Mouse (Mus musculus): ENCODE results near the gene Angptl4.
A peak's percentile ranks its signal among the peaks of the same experiment; 100 is the strongest.

Angptl4 gene

DNA sequence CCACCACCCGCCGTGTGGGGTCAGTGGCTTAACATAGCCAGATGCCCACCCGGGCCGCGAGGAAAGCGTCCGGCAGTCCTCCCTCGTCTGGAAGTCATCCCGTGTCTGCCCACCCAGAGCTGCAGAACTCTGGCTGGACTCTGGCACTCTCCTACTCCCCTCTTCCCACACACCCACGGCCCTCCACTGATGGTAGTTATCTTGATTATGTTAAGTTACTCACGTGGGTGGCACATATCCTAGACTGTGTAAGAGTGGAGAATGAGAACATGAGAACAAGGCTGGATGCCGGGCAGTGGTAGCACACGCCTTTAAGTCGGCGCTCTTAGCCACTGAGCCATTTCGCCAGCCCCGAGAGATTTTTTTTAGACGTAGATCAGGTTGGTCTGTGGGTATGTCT is 4.7 kb upstream of the Angptl4 start:
- Histone ChIP-seq H3K4me1 (replicated peaks; ENCODE audit: low read depth, low read length) (peaks cover 28% of the 10 kb centered on the region), H3K4me3 (replicated peaks; ENCODE audit: low read length) (peak overlapping the region; percentile 62), H3K27me3 (ENCODE audit: insufficient read depth, low read length) (peaks cover 9% of the 10 kb centered on the region), H3K9me3 (ENCODE audit: low read length) (no peaks in the 10 kb centered on the region), H3K36me3 (ENCODE audit: insufficient read depth, low read length) (no peaks in the 10 kb centered on the region)
- no peak for TF ChIP-seq CTCF (conservative IDR thresholded peaks at IDR 0.05; ENCODE audit: low read length)
- TF ChIP-seq POU5F1 (IDR thresholded peaks at IDR 0.05; ENCODE audit: borderline replicate concordance, low read length) = no peak

DNA sequence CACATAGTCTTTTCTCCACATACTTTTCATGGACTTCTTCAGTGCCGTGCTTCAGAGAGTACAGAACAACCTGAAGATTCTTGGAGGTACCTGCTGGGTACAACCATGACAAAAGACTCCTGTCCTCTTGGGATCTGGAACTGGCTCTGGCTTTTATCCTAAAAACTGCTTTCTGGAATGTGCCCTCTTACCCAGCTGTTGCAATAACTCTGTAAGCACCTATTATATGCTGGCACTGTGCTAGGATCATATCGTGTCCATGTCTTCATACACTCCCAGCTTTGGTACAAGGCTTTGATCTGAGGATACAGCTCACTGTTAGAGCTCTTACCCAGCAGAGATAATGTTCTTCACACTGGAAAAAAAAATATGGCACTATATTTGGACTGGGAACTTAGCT is 3.3 kb upstream of the Angptl4 start:
- H3K36me3 ChIP-seq (ENCODE audit: insufficient read depth, low read length) = no peaks in the 10 kb centered on the region
- peaks cover 9% of the 10 kb centered on the region for H3K27me3 ChIP-seq (ENCODE audit: insufficient read depth, low read length)
- H3K9me3 ChIP-seq (ENCODE audit: low read length) = no peaks in the 10 kb centered on the region
- TF ChIP-seq POU5F1 (IDR thresholded peaks at IDR 0.05; ENCODE audit: borderline replicate concordance, low read length) (no peak), CTCF (conservative IDR thresholded peaks at IDR 0.05; ENCODE audit: low read length) (no peak), NANOG (IDR thresholded peaks at IDR 0.05; ENCODE audit: borderline replicate concordance, low read length) (no peak)
- H3K4me3 ChIP-seq (replicated peaks; ENCODE audit: low read length) = no peak overlapping the region
- peaks cover 38% of the 10 kb centered on the region for H3K4me1 ChIP-seq (replicated peaks; ENCODE audit: low read depth, low read length)

DNA sequence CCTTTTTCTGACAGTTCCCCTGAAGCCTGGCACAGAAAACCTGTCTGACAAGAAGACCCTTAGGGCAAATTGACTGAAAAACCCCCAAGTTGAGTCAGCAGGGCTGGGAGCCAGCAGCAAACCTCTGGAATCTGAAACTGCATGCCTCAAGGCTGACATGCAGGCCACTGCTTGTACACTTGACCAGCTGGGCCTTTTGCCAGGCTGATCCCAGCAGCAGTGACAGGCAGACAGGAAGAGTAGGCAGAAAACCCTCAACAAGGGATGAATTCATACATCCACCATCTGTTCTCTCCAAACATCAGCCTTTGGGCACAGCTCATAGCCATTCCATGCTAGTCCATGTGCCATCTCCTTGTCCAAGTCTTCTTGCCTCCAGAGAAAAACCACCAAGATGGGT is 1.8 kb upstream of the Angptl4 start:
- Histone ChIP-seq H3K27me3 (ENCODE audit: insufficient read depth, low read length) (peaks cover 9% of the 10 kb centered on the region), H3K9me3 (ENCODE audit: low read length) (no peaks in the 10 kb centered on the region), H3K4me3 (replicated peaks; ENCODE audit: low read length) (no peak overlapping the region), H3K36me3 (ENCODE audit: insufficient read depth, low read length) (peaks cover 12% of the 10 kb centered on the region), H3K4me1 (replicated peaks; ENCODE audit: low read depth, low read length) (peaks cover 53% of the 10 kb centered on the region)
- TF ChIP-seq POU5F1 (IDR thresholded peaks at IDR 0.05; ENCODE audit: borderline replicate concordance, low read length) (no peak), NANOG (IDR thresholded peaks at IDR 0.05; ENCODE audit: borderline replicate concordance, low read length) (no peak), CTCF (conservative IDR thresholded peaks at IDR 0.05; ENCODE audit: low read length) (no peak)

DNA sequence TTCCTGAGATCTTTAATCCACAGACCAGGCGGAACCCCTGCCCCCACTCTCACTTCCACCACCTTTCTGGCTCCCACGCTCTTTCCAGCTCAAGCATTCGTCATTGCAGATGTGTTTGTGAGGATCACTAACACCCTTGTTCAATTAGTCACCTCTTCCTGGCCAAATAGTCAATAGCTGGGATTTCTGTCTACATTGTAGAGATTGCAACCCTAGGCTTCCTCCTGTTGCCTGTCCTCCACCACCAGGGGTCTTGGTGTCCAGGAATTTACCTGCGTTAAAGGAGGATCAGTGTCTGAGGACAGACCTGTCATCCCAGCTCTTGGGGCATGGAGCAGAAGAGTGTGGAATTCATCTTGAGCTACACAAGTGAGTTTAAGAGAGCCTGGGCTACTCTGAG is 437 bp upstream of the Angptl4 start:
- Histone ChIP-seq H3K4me1 (replicated peaks; ENCODE audit: low read depth, low read length) (peaks cover 56% of the 10 kb centered on the region), H3K27me3 (ENCODE audit: insufficient read depth, low read length) (peaks cover 9% of the 10 kb centered on the region), H3K4me3 (replicated peaks; ENCODE audit: low read length) (peak overlapping the region; percentile 86), H3K9me3 (ENCODE audit: low read length) (no peaks in the 10 kb centered on the region), H3K36me3 (ENCODE audit: insufficient read depth, low read length) (peaks cover 26% of the 10 kb centered on the region)
- TF ChIP-seq CTCF (conservative IDR thresholded peaks at IDR 0.05; ENCODE audit: low read length) (0 out of 2 replicates have a peak, but pooled peaks have one; percentile 14), POU5F1 (IDR thresholded peaks at IDR 0.05; ENCODE audit: borderline replicate concordance, low read length) (no peak)

DNA sequence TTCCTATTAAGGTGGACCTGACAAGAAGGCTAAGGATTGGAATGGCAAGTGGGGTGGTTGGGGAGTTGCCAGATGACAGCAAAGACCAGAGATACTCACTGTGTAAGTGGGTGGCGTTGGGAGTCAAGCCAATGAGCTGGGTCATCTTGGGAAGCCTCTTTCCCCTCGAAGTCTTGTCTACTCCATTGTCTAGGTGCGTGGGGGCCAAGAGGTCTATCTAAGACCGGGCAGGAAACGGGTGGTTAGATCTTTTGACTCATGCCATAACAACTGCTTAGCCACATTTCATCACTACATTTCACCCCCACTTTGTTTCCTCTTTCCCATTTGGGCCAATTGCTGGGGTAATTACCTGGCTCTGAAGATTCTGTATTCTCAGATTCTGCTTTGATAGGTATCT is 1.2 kb downstream of the Angptl4 start:
- peaks cover 42% of the 10 kb centered on the region for H3K36me3 ChIP-seq (ENCODE audit: insufficient read depth, low read length)
- peaks cover 48% of the 10 kb centered on the region for H3K4me1 ChIP-seq (replicated peaks; ENCODE audit: low read depth, low read length)
- TF ChIP-seq NANOG (IDR thresholded peaks at IDR 0.05; ENCODE audit: borderline replicate concordance, low read length) = no peak
- TF ChIP-seq POU5F1 (IDR thresholded peaks at IDR 0.05; ENCODE audit: borderline replicate concordance, low read length) = no peak
- TF ChIP-seq CTCF (conservative IDR thresholded peaks at IDR 0.05; ENCODE audit: low read length) = no peak
- peaks cover 9% of the 10 kb centered on the region for H3K27me3 ChIP-seq (ENCODE audit: insufficient read depth, low read length)
- H3K9me3 ChIP-seq (ENCODE audit: low read length) = no peaks in the 10 kb centered on the region
- peak overlapping the region; percentile 86 for H3K4me3 ChIP-seq (replicated peaks; ENCODE audit: low read length)

DNA sequence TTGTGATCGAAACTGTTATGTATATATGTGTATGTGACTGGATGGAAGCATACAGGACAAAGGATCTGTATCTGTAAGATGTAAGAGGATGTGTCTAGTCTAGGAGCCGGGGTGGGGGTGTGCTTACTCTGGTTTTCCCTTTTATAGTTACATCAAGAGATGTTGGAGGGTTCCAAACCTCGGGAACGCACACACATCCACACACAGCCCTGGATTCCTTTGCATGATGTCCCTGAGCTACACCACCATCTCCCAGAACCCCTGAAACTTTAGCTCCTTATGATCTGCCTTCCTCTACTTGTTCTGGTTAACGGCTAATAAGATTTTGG is 1.7 kb downstream of the Angptl4 start:
- Histone ChIP-seq H3K27me3 (ENCODE audit: insufficient read depth, low read length) (peaks cover 6% of the 10 kb centered on the region), H3K36me3 (ENCODE audit: insufficient read depth, low read length) (peaks cover 47% of the 10 kb centered on the region), H3K4me1 (replicated peaks; ENCODE audit: low read depth, low read length) (peaks cover 46% of the 10 kb centered on the region), H3K4me3 (replicated peaks; ENCODE audit: low read length) (peak overlapping the region; percentile 86), H3K9me3 (ENCODE audit: low read length) (no peaks in the 10 kb centered on the region)
- TF ChIP-seq NANOG (IDR thresholded peaks at IDR 0.05; ENCODE audit: borderline replicate concordance, low read length) = no peak
- no peak for TF ChIP-seq POU5F1 (IDR thresholded peaks at IDR 0.05; ENCODE audit: borderline replicate concordance, low read length)
- no peak for TF ChIP-seq CTCF (conservative IDR thresholded peaks at IDR 0.05; ENCODE audit: low read length)

DNA sequence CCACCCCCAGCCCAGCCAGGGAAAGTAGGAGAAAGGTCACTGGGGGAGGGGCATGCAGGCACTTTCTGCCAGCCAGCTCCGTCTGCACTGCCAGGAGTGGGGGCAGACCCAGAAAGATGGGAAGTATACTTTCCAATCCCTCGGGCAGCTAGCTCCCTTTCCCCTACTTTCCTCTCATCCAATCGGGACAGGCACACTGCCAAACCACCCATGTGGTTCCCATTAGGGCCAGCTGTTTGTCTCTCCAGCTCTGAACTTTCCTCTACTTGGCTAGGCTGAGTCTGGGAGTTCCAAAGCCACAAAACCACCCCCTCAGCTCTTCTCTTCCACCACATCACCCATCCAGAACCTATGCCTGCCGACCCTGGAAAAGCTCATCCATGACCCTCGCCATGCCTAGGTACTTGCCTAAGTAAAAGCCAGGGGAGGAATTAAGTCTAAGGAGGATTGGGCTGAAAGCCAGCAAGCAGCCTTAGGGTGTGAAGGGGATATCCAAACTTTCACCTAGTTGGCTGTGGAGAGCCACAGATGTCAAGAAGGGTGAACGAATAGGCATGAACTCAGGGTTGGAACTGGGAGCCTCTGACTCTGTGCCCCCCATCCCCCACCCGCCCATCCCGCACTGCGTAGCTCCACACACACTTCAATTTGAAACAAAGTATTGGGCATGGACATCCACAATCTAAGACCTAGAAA is 2.2 kb downstream of the Angptl4 start:
- TF ChIP-seq POU5F1 (IDR thresholded peaks at IDR 0.05; ENCODE audit: borderline replicate concordance, low read length) (no peak), NANOG (IDR thresholded peaks at IDR 0.05; ENCODE audit: borderline replicate concordance, low read length) (no peak), CTCF (conservative IDR thresholded peaks at IDR 0.05; ENCODE audit: low read length) (no peak)

DNA sequence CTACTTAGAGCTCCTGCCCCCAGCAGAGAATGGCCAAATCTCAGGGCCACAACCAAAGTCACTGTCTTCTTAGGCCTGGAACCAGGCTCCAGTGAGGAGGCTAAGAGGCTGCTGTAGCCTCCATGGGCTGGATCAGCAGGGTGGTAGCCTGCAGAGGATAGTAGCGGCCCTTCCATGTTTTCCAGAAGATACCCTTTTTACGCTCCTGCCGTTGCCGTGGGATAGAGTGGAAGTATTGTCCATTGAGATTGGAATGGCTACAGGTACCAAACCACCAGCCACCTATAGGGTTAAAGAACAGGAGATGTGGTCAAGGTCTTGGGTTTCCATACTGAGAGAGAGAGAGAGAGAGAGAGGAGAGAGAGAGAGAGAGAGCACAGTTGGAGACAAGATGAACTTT is 6.3 kb downstream of the Angptl4 start:
- Histone ChIP-seq H3K36me3 (ENCODE audit: insufficient read depth, low read length) (peaks cover 55% of the 10 kb centered on the region), H3K27me3 (ENCODE audit: insufficient read depth, low read length) (no peaks in the 10 kb centered on the region), H3K4me1 (replicated peaks; ENCODE audit: low read depth, low read length) (peaks cover 22% of the 10 kb centered on the region), H3K9me3 (ENCODE audit: low read length) (no peaks in the 10 kb centered on the region), H3K4me3 (replicated peaks; ENCODE audit: low read length) (no peak overlapping the region)
- no peak for TF ChIP-seq POU5F1 (IDR thresholded peaks at IDR 0.05; ENCODE audit: borderline replicate concordance, low read length)
- TF ChIP-seq CTCF (conservative IDR thresholded peaks at IDR 0.05; ENCODE audit: low read length) = no peak
- TF ChIP-seq NANOG (IDR thresholded peaks at IDR 0.05; ENCODE audit: borderline replicate concordance, low read length) = no peak

More for the DNA sequence above, 2.2 kb downstream of the Angptl4 start:
- peak overlapping the region; percentile 8; the same call in 1 of the 2 replicates for H3K4me3 ChIP-seq (replicated peaks; ENCODE audit: low read length)
- peaks cover 46% of the 10 kb centered on the region for H3K4me1 ChIP-seq (replicated peaks; ENCODE audit: low read depth, low read length)
- H3K27me3 ChIP-seq (ENCODE audit: insufficient read depth, low read length) = 0 out of 2 replicates have a peak, but pooled peaks cover 3% of the 10 kb centered on the region
- no peaks in the 10 kb centered on the region for H3K9me3 ChIP-seq (ENCODE audit: low read length)
- peaks cover 52% of the 10 kb centered on the region for H3K36me3 ChIP-seq (ENCODE audit: insufficient read depth, low read length)

All from E14TG2a.4 (cell line).